Mouse (Mus musculus): ENCODE measurements around the gene Zp1. TPM values are rescaled to one million over a fixed set of nuclear protein-coding genes. Genes with fewer than 3 reads are reported as not detected.

The Zp1 gene
- not detected for total RNA-seq (2021)
- long read RNA-seq, experiment 1 = 0 reads
- long read RNA-seq, experiment 2 = 0 reads

- no peak for DNase-seq
Observed at GRCm38 (mm10) chr19:10920532-10920931, at the start of gene Zp1. Zp1 (minus strand) TSS chr19:10920632.

- peak; percentile 82 for DNase-seq
Observed at GRCm38 (mm10) chr19:10968578-10968977, 48.1 kb upstream of the Zp1 start.

DNA sequence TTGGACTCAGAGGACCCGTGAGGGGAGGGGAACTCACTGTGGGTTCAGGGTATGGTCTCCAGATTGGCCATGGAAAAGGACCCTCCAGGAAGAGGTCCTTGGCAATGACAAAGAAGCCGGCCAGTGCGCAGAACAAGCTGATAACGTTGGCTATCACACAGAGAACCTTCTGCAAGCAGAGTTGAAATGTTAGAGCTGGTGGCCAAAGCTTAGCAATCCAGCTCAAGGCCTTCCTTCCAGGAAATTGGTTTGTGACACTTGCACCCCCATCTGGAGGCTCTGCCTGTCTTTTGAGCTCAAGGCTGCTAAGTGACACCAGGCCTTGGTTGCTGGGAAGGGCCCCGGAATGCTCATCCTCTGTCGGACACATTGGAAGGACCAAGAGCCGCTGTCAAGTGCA lies 45.3 kb upstream of the Zp1 start:
- peak; percentile 43 for DNase-seq

- no peak for DNase-seq
Observed at GRCm38 (mm10) chr19:10959978-10960346, 39.5 kb upstream of the Zp1 start.

DNA sequence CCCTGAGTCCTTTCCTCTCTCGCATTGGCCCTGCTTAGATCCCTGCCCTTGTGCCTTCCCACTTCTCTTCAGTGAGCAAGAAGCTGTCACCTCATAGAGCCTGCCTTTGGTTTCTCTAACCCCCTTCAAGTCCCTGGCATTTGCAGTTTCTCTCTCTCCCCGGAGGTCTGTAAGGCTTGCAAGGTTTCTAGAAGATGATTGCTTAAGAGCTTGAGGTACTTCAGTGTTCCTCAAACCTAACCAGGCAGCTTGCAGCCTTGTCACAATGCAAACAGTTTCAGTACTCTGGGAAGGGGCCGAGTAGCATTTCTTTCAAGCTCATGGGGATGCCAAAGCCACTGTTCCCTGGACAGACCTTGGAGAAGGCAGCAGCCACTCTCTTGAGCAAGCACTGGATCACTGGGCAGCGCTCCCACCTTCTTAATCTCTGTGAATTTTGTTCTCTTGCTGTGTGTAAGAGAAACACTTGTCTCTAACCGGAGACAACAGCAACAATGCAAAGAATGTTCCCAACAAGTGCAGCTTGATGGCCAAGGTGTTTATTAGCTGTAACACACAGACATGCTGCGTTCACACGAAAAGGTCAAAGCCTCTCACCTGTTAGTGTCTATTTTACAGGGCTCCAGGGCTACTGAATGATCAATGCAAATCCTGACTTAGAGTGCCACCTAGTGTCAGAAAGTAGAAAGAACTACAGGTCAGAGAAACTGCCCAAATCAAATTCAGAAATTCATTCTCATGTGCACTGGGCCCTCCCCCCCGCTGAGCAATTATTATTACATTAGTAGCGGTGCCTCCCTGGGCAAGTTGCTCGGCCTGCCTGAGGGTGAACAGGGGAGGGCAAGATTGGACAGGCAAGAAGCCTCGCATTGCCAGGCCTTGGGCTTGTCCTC lies 38.9 kb upstream of the Zp1 start:
- DNase-seq = peak; percentile 58

DNA sequence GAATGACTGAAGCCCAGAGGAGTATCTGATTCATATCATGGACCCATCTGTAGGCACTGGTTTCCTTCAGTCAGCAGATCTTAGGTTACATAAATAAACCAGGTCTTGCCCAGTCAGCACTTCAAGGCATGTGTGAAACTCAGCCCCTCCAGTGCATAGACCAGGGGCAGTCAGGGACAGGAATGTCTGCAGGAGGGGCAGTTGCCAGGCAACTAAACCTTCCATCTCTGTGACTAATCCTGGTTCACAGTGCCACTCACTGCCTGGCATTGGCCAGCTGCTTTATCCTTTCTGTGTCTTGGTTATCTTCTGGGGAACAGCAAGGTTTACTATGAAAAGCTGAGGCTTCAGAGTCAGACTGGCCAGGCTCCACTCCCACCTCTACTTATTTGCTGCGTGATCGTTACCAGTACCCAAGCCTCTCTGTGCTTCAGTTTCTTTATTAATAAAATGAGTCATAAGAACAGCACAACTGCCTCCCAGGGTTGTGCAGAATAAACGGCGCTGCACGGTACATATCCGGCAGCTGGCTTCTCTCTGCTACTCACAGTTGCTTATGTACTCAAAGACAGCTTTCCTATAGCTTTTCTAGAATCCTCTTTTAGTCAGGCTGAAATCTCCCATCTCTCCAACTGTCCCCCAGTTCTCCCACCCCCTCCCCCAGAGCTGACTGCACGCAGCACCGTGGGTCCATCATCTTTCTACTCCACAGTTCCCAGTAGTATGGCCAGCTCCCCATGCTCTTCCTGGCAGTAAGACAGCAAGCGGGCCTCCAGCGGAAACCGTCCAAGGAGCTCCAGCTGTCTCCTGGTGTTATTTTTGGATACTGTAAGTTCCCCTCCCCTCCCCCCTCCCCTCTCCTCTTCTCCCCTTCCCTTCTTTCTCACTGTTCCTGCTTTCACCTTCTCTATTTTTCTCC lies 31.8 kb upstream of the Zp1 start:
- peak; percentile 35 for DNase-seq

GRCm38 (mm10) chr19:10949558-10949957 lies 29.1 kb upstream of the Zp1 start:
- DNase-seq = no peak

DNA sequence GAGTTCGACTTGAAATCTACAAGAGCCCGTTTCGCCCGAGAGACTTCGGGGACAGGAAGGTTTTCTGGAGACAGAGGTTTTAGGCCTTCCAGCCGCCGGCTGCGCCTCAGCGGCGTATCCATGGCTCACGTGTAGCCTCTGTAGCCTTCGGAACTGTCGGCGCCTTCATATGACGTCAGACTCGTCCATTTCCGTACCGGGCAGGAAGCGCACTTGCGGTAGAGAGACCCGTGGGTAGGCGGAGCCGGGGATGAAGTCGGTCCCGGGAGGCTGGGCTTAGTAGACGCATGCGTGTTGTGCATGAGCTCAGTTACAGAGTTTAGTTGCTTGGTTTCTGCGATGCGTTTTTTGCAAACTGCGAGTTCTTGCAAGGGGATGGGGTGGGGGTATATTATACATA lies 28.7 kb upstream of the Zp1 start, which contains the start of gene Ccdc86:
Gene Ccdc86 (minus strand): TSS at position 155 of the 400 bp plus-strand sequence.
- peak; percentile 98 for DNase-seq

DNA sequence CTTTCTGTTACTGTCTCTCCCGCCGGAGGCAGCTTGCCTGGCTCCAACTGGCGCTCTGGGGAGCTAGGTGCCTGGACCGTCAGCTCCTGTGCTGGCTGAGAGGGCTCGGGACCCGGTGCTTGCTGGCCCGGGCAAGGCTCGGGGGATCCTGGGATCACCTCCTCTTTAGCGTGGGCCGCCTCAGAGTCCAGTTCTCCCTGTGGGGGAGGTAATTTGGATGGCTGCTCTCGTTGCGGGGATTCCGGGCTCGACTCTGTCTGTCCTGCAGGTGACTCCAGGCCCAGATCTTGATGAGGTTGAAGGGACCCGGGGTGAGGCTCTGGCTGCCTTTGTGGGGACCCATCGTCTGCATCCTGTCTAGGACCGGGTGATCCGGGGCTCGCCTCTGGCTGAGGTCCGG lies 28.0 kb upstream of the Zp1 start:
- DNase-seq = no peak

DNA sequence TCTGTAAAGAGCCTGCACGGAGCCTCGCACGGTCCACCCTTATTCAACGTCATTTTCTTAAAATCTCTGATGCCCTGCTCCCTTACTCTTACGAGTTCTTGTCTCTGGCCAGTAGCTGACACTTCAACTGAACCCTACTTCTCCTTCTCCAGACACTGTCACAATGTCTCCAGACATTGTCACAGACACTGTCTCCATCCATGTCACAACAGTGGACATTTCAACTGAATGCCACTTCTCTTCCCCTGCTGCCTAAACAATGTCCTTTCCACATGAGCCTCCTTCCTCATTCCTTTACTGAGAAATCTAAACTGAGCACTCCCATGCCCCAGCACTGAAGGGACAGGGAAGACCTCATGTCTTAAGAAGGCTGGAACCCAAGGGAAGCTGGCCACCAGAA lies 26.8 kb upstream of the Zp1 start:
- DNase-seq = no peak

GRCm38 (mm10) chr19:10946506-10946905 lies 26.1 kb upstream of the Zp1 start:
- no peak for DNase-seq

- DNase-seq = no peak
Observed at GRCm38 (mm10) chr19:10943955-10944354, 23.5 kb upstream of the Zp1 start.

GRCm38 (mm10) chr19:10940801-10941457 lies 20.5 kb upstream of the Zp1 start:
- peak; percentile 15 for DNase-seq

GRCm38 (mm10) chr19:10940097-10940800 lies 19.8 kb upstream of the Zp1 start:
- peak; percentile 83 for DNase-seq

GRCm38 (mm10) chr19:10938771-10939170 lies 18.3 kb upstream of the Zp1 start:
- no peak for DNase-seq

DNA sequence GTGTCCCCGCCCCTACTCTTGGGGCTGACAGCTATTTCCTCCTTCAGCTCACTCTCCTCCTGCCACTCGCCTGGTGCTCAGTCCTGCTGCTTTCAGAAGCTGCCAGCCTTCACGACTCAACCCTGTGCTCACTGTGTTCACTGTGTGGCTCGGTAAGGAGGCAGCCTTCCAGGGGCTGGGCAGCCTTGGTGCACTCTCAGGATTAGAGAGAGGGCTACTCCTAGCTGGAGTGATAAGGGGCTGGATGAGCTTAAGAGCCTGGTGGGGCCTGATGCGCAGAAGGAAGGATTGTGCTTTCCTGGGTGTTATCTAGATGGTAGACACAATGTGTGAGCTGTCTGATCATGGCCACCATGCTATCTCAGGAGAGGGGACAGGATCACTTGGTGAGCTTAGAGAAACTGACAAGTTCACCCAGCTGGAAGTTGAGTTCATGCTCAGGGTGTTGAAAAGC lies 16.7 kb upstream of the Zp1 start, which contains the start of gene Ptgdr2:
Gene Ptgdr2 (plus strand): TSS at position 51 of the 454 bp plus-strand sequence.
- no peak for DNase-seq

GRCm38 (mm10) chr19:10936077-10936476 lies 15.6 kb upstream of the Zp1 start:
- DNase-seq = no peak

DNA sequence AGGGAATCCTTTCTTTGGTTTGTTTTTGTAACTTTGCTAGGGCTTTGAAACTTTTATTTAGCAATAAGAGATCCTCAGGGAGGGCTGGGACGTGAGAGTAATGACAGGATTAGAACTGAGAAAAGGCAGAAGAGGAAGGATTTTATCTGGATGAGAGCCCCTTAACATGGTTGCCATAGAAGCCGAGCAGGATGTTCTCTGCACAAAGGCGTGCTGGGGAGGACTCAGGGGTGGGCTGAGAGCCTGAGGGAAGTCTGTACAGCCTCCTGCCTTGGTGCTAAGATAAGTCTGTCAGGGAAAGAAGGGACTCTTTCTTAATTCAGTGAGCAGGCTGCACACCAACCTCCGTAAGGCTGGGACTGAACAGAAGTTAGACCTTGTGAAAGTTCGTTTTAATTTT lies 14.6 kb upstream of the Zp1 start:
- DNase-seq = no peak

DNA sequence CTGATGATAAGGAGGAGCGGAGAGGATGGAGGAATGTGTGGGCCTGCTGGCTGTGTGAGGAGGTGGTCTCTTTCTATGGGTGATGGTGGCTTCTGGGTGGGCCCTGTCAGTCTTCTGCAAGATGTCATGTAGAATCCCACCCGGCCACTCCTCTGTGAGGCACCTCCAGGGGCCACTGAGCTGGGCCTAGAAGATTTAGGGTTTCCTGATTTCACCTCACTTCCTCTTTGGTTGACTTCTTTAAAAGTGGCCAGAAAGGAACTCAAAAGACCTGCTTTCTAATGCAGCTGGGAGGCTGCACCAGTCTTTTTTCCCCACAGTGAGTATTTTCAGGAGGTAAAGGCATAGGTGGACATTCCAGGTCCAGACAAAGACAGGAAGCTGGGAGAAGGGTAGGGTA lies 10.2 kb upstream of the Zp1 start:
- no peak for DNase-seq

GRCm38 (mm10) chr19:10926666-10927065 lies 6.2 kb upstream of the Zp1 start:
- no peak for DNase-seq

- DNase-seq = no peak
Observed at GRCm38 (mm10) chr19:10926123-10926621, 5.7 kb upstream of the Zp1 start.

Data from adrenal gland, postnatal 10 days (tissue).